Mouse (Mus musculus): ENCODE measurements around the gene Dync1li1. TPM values are rescaled to one million over a fixed set of nuclear protein-coding genes. Genes with fewer than 3 reads are reported as not detected.

Gene Dync1li1
- polyA plus RNA-seq, 1 experiment from 2014 or later: 51.8 TPM

DNA sequence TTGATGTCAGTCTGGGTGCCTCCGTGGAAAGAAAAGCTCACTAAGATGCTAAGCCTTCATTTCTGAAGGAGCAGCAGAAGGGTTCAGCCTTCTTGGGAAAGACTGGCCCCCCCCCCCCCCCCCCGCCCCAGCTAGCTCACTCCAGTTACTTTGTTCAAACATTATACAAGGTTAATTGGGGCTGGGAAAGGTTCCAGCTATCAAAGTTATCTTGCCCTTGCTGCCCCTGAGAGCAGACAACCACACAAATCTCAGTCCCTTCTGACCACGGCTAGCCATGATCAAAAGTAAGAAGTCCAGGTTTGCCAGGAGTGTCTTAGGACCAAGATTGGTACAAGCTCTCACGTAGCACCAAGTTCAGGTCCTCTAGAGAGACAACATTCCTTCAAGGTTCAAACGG lies 19.6 kb upstream of the Dync1li1 start:
- H3K9ac ChIP-seq (ENCODE audit: low read depth, low read length): no peak overlapping the region
- no peaks in the 10 kb centered on the region; the same call in 1 of the 2 replicates for H3K4me1 ChIP-seq (replicated peaks; ENCODE audit: control insufficient read depth, insufficient read depth, low read length)
- no peak for DNase-seq (ENCODE audit: low spot score)
- no peak overlapping the region for H3K27ac ChIP-seq (ENCODE audit: low read depth, low read length)
- no peaks in the 10 kb centered on the region for H3K9me3 ChIP-seq (ENCODE audit: control insufficient read depth, low read length)
- ATAC-seq (replicated peaks; ENCODE audit: low FRiP score): no peak
- H3K4me2 ChIP-seq: no peak overlapping the region
- peaks cover 2% of the 10 kb centered on the region; the same call in 1 of the 2 replicates for H3K27me3 ChIP-seq (replicated peaks; ENCODE audit: control insufficient read depth, insufficient read depth, low read length)
- 76% methylated on average over 5 of the region's 5 CpGs for WGBS
- H3K36me3 ChIP-seq (ENCODE audit: control insufficient read depth, insufficient read depth, low read length): no peaks in the 10 kb centered on the region
- no peak overlapping the region for H3K4me3 ChIP-seq (ENCODE audit: low read depth, low read length)

DNA sequence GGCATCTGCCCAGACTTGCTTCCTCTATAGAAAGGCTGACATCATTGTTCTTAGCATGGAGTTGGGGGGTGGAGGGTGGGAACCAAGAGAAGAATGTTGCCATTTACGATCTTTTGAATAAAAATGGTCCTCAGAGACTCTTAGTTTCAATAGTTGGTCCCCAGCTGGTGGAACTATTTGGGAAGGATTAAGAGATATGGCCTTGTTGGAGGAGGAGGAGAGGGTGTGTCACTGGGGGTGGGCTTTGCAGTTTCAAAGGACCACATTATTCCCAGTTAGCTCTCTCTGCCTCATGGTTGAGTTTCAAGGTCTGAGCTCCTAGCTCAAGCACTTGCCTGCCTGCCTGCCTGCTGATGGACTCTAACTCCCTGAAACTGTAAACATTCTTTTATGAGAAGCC lies 16.6 kb upstream of the Dync1li1 start:
- Histone ChIP-seq H3K4me1 (replicated peaks; ENCODE audit: control insufficient read depth, insufficient read depth, low read length) (no peaks in the 10 kb centered on the region; the same call in 1 of the 2 replicates), H3K27ac (ENCODE audit: low read depth, low read length) (no peak overlapping the region), H3K9me3 (ENCODE audit: control insufficient read depth, low read length) (no peaks in the 10 kb centered on the region), H3K9ac (ENCODE audit: low read depth, low read length) (no peak overlapping the region), H3K4me3 (ENCODE audit: low read depth, low read length) (no peak overlapping the region), H3K4me2 (no peak overlapping the region), H3K27me3 (replicated peaks; ENCODE audit: control insufficient read depth, insufficient read depth, low read length) (peaks cover 2% of the 10 kb centered on the region; the same call in 1 of the 2 replicates), H3K36me3 (ENCODE audit: control insufficient read depth, insufficient read depth, low read length) (no peaks in the 10 kb centered on the region)
- no peak for ATAC-seq (replicated peaks; ENCODE audit: low FRiP score)
- DNase-seq (ENCODE audit: low spot score): no peak
- 56% methylated on average over 1 of the region's 1 CpGs for WGBS

DNA sequence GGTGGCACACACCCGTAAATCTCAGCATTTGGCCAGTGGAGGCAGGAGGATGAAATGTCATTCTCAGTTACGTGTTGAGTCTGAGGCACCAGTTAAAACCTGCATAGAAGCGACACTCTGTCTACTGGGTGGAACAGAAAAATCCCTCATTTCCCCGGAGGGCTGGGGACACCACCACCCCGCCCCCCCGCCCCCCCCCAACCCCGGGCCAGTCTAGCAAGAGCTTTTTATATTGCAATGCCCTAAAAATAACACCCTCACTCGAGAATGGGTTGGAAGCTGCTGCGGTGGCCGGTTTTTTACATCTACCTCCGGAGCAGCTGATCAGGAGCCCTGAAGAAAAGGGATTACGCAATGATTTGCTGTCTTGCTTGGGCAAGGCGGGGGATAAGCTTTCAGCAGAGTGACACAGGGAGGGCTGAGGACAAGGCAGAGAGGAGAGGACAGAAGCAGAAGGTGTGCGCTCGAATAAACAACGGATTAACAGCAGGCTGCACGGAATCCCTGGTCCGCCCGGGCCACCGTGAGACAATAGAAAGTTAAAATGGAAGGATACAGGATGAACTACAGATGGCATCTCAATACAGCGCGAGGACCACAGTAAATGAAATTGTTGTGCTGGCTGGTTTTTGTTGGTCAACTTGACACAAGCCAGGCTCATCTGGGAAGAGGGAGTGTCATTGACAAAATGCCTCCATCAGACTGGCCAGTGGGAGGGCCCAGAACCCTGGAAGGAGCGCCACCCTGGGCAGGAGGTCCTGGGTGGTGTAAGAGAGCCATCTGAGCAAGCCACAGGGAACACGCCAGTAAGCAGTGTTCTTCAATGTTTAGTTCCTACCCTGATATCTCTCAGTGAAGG lies 15.7 kb upstream of the Dync1li1 start:
- Histone ChIP-seq H3K9me3 (ENCODE audit: control insufficient read depth, low read length) (no peaks in the 10 kb centered on the region), H3K4me1 (replicated peaks; ENCODE audit: control insufficient read depth, insufficient read depth, low read length) (no peaks in the 10 kb centered on the region; the same call in 1 of the 2 replicates), H3K9ac (ENCODE audit: low read depth, low read length) (peak overlapping the region; percentile 37; the same call in 1 of the 2 replicates), H3K4me2 (peak overlapping the region; percentile 67), H3K4me3 (ENCODE audit: low read depth, low read length) (peak overlapping the region; percentile 33), H3K27ac (ENCODE audit: low read depth, low read length) (no peak overlapping the region), H3K27me3 (replicated peaks; ENCODE audit: control insufficient read depth, insufficient read depth, low read length) (peaks cover 2% of the 10 kb centered on the region; the same call in 1 of the 2 replicates), H3K36me3 (ENCODE audit: control insufficient read depth, insufficient read depth, low read length) (no peaks in the 10 kb centered on the region)
- DNase-seq (ENCODE audit: low spot score) (no peak), ATAC-seq (replicated peaks; ENCODE audit: low FRiP score) (no peak)
- 7% methylated on average over 24 of the region's 24 CpGs for WGBS

DNA sequence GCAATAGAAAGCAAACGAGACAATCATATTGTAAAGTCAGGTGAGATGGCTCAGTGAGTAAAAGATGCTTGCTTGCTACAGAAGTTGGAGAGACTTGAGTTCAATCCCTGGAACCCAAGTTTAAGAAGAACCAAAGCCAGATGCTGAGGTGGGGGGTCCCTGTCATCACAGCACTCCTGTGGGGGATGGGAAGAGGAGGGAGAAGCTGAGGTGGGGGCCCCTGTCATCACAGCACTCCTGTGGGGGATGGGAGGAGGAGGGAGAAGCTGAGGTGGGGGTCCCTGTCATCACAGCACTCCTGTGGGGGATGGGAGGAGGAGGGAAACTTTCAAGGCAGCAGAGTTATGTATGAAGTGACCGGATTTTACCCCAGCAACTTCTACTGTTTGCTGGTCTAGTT lies 15.0 kb upstream of the Dync1li1 start:
- ATAC-seq (replicated peaks; ENCODE audit: low FRiP score) (no peak), DNase-seq (ENCODE audit: low spot score) (no peak)
- H3K27me3 ChIP-seq (replicated peaks; ENCODE audit: control insufficient read depth, insufficient read depth, low read length): peaks cover 2% of the 10 kb centered on the region; the same call in 1 of the 2 replicates
- no peak overlapping the region for H3K4me2 ChIP-seq
- no peak overlapping the region for H3K27ac ChIP-seq (ENCODE audit: low read depth, low read length)
- H3K9ac ChIP-seq (ENCODE audit: low read depth, low read length): no peak overlapping the region
- no peaks in the 10 kb centered on the region for H3K9me3 ChIP-seq (ENCODE audit: control insufficient read depth, low read length)
- H3K4me1 ChIP-seq (replicated peaks; ENCODE audit: control insufficient read depth, insufficient read depth, low read length): no peaks in the 10 kb centered on the region; the same call in 1 of the 2 replicates
- H3K4me3 ChIP-seq (ENCODE audit: low read depth, low read length): no peak overlapping the region
- H3K36me3 ChIP-seq (ENCODE audit: control insufficient read depth, insufficient read depth, low read length): no peaks in the 10 kb centered on the region
- WGBS: 37% methylated on average over 2 of the region's 2 CpGs

DNA sequence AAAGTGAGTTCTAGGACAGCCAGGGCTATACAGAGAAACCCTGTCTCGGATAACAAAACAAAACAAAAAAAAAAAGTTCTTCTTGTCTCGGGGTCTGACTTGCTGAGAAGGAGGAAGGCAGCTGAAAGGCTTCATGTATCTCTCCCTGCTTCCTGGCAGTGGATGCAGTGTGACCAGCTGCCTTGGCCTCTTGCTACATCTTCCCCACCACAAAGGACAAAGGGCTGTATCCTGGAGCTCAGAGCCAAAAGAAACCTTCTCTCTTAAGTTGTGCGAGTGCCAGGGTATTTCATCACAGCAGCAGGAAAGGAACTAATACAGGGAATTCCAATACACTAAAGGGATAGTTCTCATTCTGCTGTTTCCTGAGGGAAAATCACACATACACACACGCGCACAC lies 10.0 kb upstream of the Dync1li1 start:
- no peak overlapping the region for H3K27ac ChIP-seq (ENCODE audit: low read depth, low read length)
- H3K4me1 ChIP-seq (replicated peaks; ENCODE audit: control insufficient read depth, insufficient read depth, low read length): no peaks in the 10 kb centered on the region
- 81% methylated on average over 5 of the region's 5 CpGs for WGBS
- ATAC-seq (replicated peaks; ENCODE audit: low FRiP score): no peak
- no peaks in the 10 kb centered on the region for H3K36me3 ChIP-seq (ENCODE audit: control insufficient read depth, insufficient read depth, low read length)
- no peak overlapping the region for H3K4me2 ChIP-seq
- H3K4me3 ChIP-seq (ENCODE audit: low read depth, low read length): no peak overlapping the region
- H3K27me3 ChIP-seq (replicated peaks; ENCODE audit: control insufficient read depth, insufficient read depth, low read length): no peaks in the 10 kb centered on the region
- H3K9ac ChIP-seq (ENCODE audit: low read depth, low read length): no peak overlapping the region
- H3K9me3 ChIP-seq (ENCODE audit: control insufficient read depth, low read length): no peaks in the 10 kb centered on the region
- no peak for DNase-seq (ENCODE audit: low spot score)

DNA sequence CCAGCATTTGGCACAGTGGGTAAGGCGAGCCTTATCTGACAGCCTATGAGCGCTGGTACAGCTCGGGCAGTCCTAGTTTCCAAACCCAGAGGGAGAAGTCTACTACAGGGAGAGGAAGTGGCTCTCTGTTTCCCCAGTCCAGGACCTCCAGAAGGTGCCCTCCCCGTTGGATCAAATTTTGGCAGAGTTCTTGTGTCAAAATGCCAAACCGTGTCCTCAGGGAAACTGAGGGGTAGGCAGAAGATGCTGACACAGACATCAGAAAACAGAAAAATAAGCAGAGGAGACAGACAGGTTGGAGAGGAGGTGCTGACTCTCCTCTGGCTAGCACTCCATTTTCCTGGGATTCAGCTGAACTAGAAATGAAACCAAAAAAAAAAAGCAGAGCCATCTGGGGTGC lies 8.6 kb upstream of the Dync1li1 start:
- DNase-seq (ENCODE audit: low spot score): no peak
- no peak overlapping the region for H3K9ac ChIP-seq (ENCODE audit: low read depth, low read length)
- H3K9me3 ChIP-seq (ENCODE audit: control insufficient read depth, low read length): no peaks in the 10 kb centered on the region
- no peak overlapping the region for H3K4me3 ChIP-seq (ENCODE audit: low read depth, low read length)
- ATAC-seq (replicated peaks; ENCODE audit: low FRiP score): no peak
- 78% methylated on average over 5 of the region's 5 CpGs for WGBS
- no peak overlapping the region for H3K4me2 ChIP-seq
- H3K4me1 ChIP-seq (replicated peaks; ENCODE audit: control insufficient read depth, insufficient read depth, low read length): no peaks in the 10 kb centered on the region
- no peak overlapping the region for H3K27ac ChIP-seq (ENCODE audit: low read depth, low read length)
- no peaks in the 10 kb centered on the region for H3K36me3 ChIP-seq (ENCODE audit: control insufficient read depth, insufficient read depth, low read length)
- H3K27me3 ChIP-seq (replicated peaks; ENCODE audit: control insufficient read depth, insufficient read depth, low read length): no peaks in the 10 kb centered on the region

DNA sequence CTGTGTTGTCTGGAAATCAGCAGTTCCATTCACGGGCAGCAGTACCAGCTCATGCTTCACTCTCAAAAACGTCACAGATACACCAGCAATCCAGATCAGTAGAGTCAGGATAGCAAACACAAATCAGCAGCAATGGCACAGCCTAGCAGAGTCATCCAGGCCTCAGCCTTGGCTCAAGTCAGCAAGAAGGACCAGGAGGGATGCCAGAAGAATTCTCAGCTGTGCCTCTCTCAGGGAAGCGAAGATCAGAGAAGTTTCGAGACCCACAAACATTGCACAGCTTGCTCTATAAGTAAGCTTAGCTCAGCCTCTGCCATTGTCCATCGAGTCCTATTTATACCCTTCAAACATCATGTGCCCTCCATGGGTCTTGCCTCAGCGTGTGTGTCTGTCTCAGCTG lies 8.1 kb upstream of the Dync1li1 start:
- no peak overlapping the region for H3K27ac ChIP-seq (ENCODE audit: low read depth, low read length)
- no peaks in the 10 kb centered on the region for H3K9me3 ChIP-seq (ENCODE audit: control insufficient read depth, low read length)
- H3K4me2 ChIP-seq: no peak overlapping the region
- H3K9ac ChIP-seq (ENCODE audit: low read depth, low read length): no peak overlapping the region
- no peak for DNase-seq (ENCODE audit: low spot score)
- H3K36me3 ChIP-seq (ENCODE audit: control insufficient read depth, insufficient read depth, low read length): no peaks in the 10 kb centered on the region
- ATAC-seq (replicated peaks; ENCODE audit: low FRiP score): no peak
- H3K4me3 ChIP-seq (ENCODE audit: low read depth, low read length): no peak overlapping the region
- H3K4me1 ChIP-seq (replicated peaks; ENCODE audit: control insufficient read depth, insufficient read depth, low read length): no peaks in the 10 kb centered on the region
- 77% methylated on average over 6 of the region's 6 CpGs for WGBS
- no peaks in the 10 kb centered on the region for H3K27me3 ChIP-seq (replicated peaks; ENCODE audit: control insufficient read depth, insufficient read depth, low read length)

DNA sequence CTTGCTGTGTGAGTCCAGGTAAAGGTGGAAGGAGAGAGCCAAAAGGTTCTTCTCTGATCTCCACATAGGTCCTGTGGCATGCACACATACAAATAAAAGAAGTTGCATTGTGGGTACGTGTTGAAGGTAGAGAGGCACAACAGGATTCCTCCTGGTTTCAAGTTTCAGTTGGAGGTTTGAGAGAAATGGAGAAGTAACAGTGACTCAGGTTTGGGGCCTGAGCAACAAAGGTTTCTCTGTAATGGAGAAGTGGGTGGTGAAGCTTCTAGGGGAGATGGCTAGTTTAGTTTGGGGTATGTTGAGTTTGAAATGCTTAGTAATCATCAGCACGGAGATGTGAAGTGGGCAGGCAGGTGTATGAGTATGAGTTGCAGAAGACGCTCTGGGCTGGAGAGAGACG lies 6.4 kb upstream of the Dync1li1 start:
- H3K9ac ChIP-seq (ENCODE audit: low read depth, low read length): no peak overlapping the region
- ATAC-seq (replicated peaks; ENCODE audit: low FRiP score) (no peak), DNase-seq (ENCODE audit: low spot score) (no peak)
- H3K4me2 ChIP-seq: no peak overlapping the region
- H3K27me3 ChIP-seq (replicated peaks; ENCODE audit: control insufficient read depth, insufficient read depth, low read length): no peaks in the 10 kb centered on the region
- H3K9me3 ChIP-seq (ENCODE audit: control insufficient read depth, low read length): no peaks in the 10 kb centered on the region
- H3K36me3 ChIP-seq (ENCODE audit: control insufficient read depth, insufficient read depth, low read length): no peaks in the 10 kb centered on the region
- WGBS: 75% methylated on average over 4 of the region's 4 CpGs
- no peak overlapping the region for H3K4me3 ChIP-seq (ENCODE audit: low read depth, low read length)
- no peaks in the 10 kb centered on the region for H3K4me1 ChIP-seq (replicated peaks; ENCODE audit: control insufficient read depth, insufficient read depth, low read length)
- H3K27ac ChIP-seq (ENCODE audit: low read depth, low read length): no peak overlapping the region

DNA sequence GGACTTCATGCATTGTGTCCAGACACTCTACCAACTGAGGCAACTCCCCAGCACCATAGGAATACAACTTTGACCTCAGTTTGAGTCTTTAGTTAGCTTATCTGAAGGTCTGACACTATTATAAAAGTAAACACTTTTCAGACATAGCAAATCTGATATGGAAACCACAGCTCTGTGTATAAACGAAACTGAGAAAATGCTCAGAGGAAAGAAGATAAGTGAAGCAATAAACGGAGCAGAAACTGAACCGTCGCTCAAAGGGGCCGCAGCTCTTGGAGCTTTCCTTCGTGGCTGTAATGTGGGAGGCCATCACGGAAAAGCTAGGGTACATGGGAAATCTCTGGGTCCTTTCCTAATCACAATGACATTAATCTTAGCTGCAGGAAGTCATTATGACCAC lies 2.3 kb upstream of the Dync1li1 start:
- H3K36me3 ChIP-seq (ENCODE audit: control insufficient read depth, insufficient read depth, low read length): no peaks in the 10 kb centered on the region

More for the DNA sequence above, 2.3 kb upstream of the Dync1li1 start:
- no peak overlapping the region for H3K4me3 ChIP-seq (ENCODE audit: low read depth, low read length)
- peaks cover 15% of the 10 kb centered on the region; the same call in 1 of the 2 replicates for H3K4me1 ChIP-seq (replicated peaks; ENCODE audit: control insufficient read depth, insufficient read depth, low read length)
- H3K27me3 ChIP-seq (replicated peaks; ENCODE audit: control insufficient read depth, insufficient read depth, low read length): no peaks in the 10 kb centered on the region
- no peaks in the 10 kb centered on the region for H3K9me3 ChIP-seq (ENCODE audit: control insufficient read depth, low read length)
- DNase-seq (ENCODE audit: low spot score) (no peak), ATAC-seq (replicated peaks; ENCODE audit: low FRiP score) (no peak)
- H3K27ac ChIP-seq (ENCODE audit: low read depth, low read length): no peak overlapping the region
- no peak overlapping the region for H3K9ac ChIP-seq (ENCODE audit: low read depth, low read length)
- no peak overlapping the region for H3K4me2 ChIP-seq
- 77% methylated on average over 7 of the region's 7 CpGs for WGBS

All from liver, embryonic 11.5 days (tissue).